Mouse (Mus musculus) bone marrow macrophage, adult 2 months (primary cell): ENCODE measurements at regions not wholly inside any gene's neighbourhood (a gene's known extent, or its start where the extent isn't known, plus 50 kb on each side); places are given as distances from the start of the nearest gene placed in this dataset.

ENCODE experiments used
- H3K27ac ChIP-seq: 2 replicates; pipeline ENCODE4 v1.5.1; 2012; ENCODE audit warnings: low read depth, low read length; ENCODE audit not compliant: insufficient read depth
- H3K4me1 ChIP-seq: 2 replicates; pipeline ENCODE4 v1.6.1; 2012; ENCODE audit warnings: low read length; ENCODE audit not compliant: control insufficient read depth, insufficient read depth
- H3K4me3 ChIP-seq: 2 replicates; pipeline ENCODE4 v1.5.1; 2012; ENCODE audit warnings: mild to moderate bottlenecking, low read length, moderate library complexity; ENCODE audit not compliant: insufficient read depth
- CTCF ChIP-seq: IDR thresholded peaks from 2 replicates; pipeline ENCODE4 v1.5.1; 2012; ENCODE audit warnings: low read depth, mild to moderate bottlenecking, low read length, moderate library complexity
- POLR2A ChIP-seq: IDR thresholded peaks from 2 replicates; pipeline ENCODE4 v1.6.1; 2012; ENCODE audit warnings: mild to moderate bottlenecking, low read depth, low read length, borderline replicate concordance

DNA sequence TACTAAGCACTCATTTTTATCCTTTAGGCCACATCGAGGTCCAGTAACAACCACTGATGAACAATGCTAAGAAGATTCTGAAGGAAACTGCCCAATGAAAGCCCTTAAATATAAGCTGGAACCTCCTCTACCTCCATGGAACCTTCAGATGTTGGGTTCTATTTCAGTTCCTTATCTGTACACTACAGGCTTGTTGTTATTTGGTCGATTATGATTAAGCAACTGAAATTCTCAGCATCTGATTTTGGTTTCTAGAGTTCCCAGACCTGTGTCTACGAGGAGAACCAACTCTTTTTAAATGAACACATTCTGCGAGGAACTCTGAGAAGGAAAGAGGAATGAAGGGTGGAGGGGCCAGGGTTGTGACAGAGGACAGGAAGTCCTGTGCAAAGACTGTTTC lies 253.5 kb downstream of the Ndfip2 start:
- no peaks in the 10 kb centered on the region for H3K4me1 ChIP-seq
- no peak overlapping the region for H3K4me3 ChIP-seq
- no peak for TF ChIP-seq CTCF
- TF ChIP-seq POLR2A: no peak
- H3K27ac ChIP-seq: no peak overlapping the region

GRCm38 (mm10) chr14:105511135-105511534 lies 252.8 kb downstream of the Ndfip2 start:
- TF ChIP-seq CTCF (no peak), POLR2A (no peak)
- no peaks in the 10 kb centered on the region for H3K4me1 ChIP-seq
- H3K4me3 ChIP-seq: no peak overlapping the region
- H3K27ac ChIP-seq: no peak overlapping the region

DNA sequence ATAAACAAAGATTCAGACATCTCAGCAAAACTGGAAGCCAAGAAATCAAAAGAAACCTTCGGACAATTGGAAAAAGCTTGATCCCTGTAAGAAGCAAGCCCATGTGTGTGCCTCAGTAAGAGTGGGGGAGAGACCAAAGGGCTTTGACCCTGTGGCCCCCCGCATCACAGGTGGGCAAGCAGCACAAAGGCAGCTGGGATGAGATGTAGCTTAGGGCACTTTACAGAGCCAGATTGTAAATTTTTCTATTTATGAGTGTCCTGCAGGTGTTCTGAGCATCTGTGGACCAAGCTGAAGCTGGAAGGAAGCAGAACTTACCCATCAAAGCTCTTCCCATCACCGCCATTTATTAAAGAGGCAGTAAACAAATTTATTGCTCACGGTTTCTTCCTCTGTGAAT lies 246.9 kb downstream of the Ndfip2 start:
- TF ChIP-seq CTCF (no peak), POLR2A (no peak)
- Histone ChIP-seq H3K4me1 (peaks cover 11% of the 10 kb centered on the region), H3K4me3 (no peak overlapping the region), H3K27ac (peak overlapping the region; percentile 59)

DNA sequence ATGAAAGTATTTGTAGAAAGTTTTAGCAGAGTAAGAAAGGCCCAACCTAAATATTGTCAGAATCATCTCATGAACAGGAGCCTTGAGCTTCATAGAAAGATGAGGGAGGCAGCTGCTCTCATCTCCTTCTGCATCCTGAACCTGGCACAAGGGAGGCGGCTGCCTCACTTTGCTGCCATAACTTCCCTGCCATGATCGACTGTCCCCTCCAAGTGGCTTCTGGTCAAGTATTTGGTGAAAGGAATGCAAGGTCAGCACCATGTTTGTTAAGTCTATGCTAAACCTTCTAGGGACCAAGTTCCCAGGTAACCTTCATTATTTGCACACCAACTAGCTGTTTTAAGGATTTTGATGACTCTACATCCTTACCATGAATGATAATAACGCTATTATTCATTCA lies 246.0 kb downstream of the Ndfip2 start:
- no peak for TF ChIP-seq CTCF
- Histone ChIP-seq H3K27ac (no peak overlapping the region), H3K4me3 (no peak overlapping the region), H3K4me1 (peaks cover 13% of the 10 kb centered on the region)

- TF ChIP-seq POLR2A (no peak), CTCF (no peak)
- H3K27ac ChIP-seq: no peak overlapping the region
- no peak overlapping the region for H3K4me3 ChIP-seq
- H3K4me1 ChIP-seq: peaks cover 17% of the 10 kb centered on the region
These were observed 245.4 kb downstream of the Ndfip2 start for GRCm38 (mm10) chr14:105503806-105504205.

- H3K27ac ChIP-seq: no peak overlapping the region
- TF ChIP-seq CTCF (no peak), POLR2A (no peak)
These were observed 244.2 kb downstream of the Ndfip2 start for GRCm38 (mm10) chr14:105502633-105502975.

DNA sequence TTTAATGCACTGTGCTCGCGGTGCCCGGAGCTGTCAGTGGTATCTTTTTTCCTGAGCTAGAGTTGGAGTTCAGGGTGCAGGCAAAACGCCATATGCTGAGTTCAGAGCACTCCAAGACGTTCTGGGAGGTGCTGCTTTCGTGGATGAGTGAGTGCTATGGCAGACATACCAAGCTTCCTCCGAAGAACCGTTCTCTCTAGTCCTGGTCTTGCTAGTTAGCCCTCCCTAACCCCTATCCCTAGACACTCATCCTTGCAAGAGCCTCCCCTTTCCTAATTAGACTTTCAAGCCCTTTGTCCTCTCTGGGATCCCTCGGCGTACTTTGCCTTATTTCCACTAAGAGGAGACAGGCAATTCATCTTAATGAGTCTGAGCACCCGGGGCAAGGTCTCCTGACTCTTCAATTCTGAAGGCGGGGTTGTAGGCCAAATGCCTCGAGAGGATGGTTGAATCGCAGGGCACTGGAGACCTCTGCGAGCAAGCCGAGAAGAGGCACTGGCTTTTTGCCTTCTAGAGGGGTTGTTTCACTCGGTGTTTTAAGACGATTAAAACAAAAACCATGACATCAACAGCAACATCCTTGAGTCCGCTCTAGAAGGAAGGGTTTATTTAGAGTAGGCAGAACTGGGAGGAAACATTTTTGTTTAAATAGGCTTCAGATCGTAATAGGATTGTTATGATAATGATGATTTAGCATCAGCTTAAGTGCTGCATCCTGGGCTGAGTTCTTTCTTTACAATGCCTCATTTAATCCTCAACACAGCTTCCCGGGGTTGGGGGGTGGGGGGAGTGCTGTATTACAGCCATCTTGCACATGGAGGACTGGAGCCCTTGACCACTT lies 243.6 kb downstream of the Ndfip2 start:
- Histone ChIP-seq H3K4me1 (peaks cover 24% of the 10 kb centered on the region), H3K4me3 (no peak overlapping the region), H3K27ac (no peak overlapping the region)
- no peak for TF ChIP-seq POLR2A
- no peak for TF ChIP-seq CTCF

More at GRCm38 (mm10) chr14:105502633-105502975, 244.2 kb downstream of the Ndfip2 start:
- Histone ChIP-seq H3K4me3 (no peak overlapping the region), H3K4me1 (peaks cover 24% of the 10 kb centered on the region)

DNA sequence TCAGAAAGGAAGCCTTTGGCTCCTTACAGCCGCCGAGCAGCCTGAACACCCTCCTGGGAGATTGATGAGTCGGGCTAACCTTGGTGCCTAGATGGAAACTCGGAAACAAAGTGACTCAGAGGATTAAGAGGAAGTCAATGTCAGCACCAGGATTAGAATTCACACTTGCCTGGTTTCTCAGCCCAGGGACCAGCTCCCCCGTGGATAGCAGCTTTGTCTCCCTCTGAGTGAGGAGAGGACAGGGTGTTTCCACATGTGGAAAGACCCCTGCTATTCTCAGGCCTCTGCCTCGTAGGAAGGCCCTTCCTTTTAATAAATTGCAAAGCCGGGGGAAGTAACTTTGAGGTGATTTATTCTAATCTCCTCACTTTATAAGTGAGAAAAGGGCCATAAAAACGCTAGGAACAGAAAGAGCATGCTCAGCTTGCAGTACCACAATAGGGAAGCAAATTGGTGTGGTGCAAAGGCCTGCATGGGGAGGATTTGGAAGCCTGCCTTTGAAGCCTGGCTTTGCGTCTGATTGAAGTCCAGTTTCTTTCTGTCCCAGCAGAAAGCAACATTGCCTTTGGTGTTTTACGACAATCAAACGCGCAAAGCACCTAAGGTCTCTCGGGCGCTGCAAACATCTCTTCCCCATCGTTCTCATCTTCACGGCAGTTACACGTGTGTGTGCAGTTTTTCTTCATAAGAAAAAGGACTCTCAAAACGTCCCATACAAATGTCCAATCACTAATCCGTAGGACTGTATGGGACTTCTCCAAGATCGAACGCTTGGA lies 242.8 kb downstream of the Ndfip2 start:
- no peak for TF ChIP-seq CTCF
- no peak for TF ChIP-seq POLR2A
- Histone ChIP-seq H3K27ac (no peak overlapping the region), H3K4me1 (peaks cover 24% of the 10 kb centered on the region), H3K4me3 (no peak overlapping the region)

GRCm38 (mm10) chr14:105499319-105499895 lies 241.0 kb downstream of the Ndfip2 start:
- peaks cover 20% of the 10 kb centered on the region for H3K4me1 ChIP-seq
- TF ChIP-seq POLR2A (no peak), CTCF (no peak)
- H3K27ac ChIP-seq: no peak overlapping the region
- H3K4me3 ChIP-seq: no peak overlapping the region

DNA sequence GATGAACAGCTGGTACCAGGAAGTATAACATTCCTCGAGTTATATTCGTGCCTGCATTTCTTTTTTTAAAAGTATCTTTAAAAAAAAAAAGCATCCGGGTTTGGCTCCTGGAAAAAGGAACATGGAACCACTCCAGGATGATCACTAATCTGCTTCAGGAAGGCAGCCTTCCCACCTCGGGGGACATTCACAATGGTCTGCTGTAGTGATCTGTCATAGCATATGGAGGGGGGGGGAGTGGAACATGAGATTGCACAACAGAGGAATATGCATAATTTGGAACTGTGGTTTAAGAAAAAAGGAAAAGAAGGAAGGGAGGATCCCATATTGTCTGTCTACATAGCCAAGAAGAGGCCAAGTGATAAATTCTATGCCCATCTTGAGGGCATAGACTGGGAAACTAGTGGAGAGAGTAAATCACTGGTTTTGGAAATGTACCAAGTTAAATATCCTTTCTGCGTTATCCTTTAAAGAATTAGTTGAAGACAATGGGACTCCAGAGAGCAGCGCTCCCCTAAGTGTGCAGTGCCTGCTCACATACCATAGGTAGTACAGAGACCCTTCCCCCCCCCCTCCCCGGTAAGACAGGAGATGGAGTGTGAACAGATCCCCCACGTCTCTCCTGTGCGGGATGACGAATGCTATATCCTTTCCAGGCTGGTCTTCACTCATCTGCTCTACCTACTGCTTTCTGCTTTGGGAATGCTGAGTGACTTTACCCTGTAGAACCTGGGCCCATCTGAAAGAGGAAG lies 240.0 kb downstream of the Ndfip2 start:
- no peak overlapping the region for H3K4me3 ChIP-seq
- H3K27ac ChIP-seq: no peak overlapping the region
- no peak for TF ChIP-seq POLR2A
- no peak for TF ChIP-seq CTCF
- H3K4me1 ChIP-seq: peaks cover 20% of the 10 kb centered on the region
